7 mouse cellular contexts compared by ENCODE assay signal in the genomic region with DNA sequence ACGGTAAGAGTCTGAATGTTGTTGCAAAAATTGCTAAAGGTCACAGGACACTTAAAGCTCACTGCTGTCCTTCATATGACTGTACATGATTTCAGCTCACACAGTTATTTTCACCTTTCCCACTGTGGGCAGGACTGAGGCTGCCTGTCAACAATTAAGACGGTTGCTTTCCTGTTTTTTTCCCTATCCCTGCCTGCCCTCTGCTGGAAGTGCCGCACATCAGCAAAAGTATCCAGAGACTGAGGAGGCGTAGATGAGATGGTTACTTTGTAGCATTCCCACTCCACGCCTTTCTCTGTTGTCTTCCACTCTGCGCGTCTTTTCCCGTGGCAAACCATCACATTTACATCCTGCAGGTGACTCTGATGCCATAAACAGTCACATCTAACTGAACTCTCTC. TPM values are rescaled to one million over a fixed set of nuclear protein-coding genes. Genes with fewer than 3 reads are reported as not detected.
DNase-seq lines count a peak whose midpoint lies in the region; ATAC-seq and TF ChIP-seq lines count a peak whose summit lies in the region.

No protein-coding gene starts in this region.

- DNase-seq in thymus, adult 2 months = peak; percentile 44
- no peak for DNase-seq in thymus, adult 18-20 months
- peak; percentile 65 for DNase-seq in adrenal gland, adult 2 months
- peak; percentile 77 for DNase-seq in embryo, embryonic 10.5 days (ENCODE audit: low spot score)
- peak; percentile 77 for DNase-seq in hindbrain, postnatal 0 days (ENCODE audit: low spot score)
- DNase-seq in liver, embryonic 14.5 days (ENCODE audit: low read depth in 3 of 3, low spot score in 3 of 3) = no peak
- DNase-seq in right cerebral cortex, postnatal 4 days = peak; percentile 61

- no peak for TF ChIP-seq POLR2A in thymus, adult 2 months (IDR thresholded peaks at IDR 0.05; ENCODE audit: control insufficient read depth, extremely low read depth, insufficient read depth, low read length, poor library complexity)

- H3K36me3 ChIP-seq in thymus, adult 2 months (ENCODE audit: control insufficient read depth, insufficient read depth, low read length) = no peaks in the 10 kb centered on the region
- H3K36me3 ChIP-seq in hindbrain, postnatal 0 days (ENCODE audit: insufficient read depth, low read length) = no peaks in the 10 kb centered on the region
- no peaks in the 10 kb centered on the region for H3K36me3 ChIP-seq in liver, embryonic 14.5 days (replicated peaks; ENCODE audit: control insufficient read depth, insufficient read depth, low read depth)

- H3K27me3 ChIP-seq in thymus, adult 2 months (ENCODE audit: control insufficient read depth, insufficient read depth, low read length) = no peaks in the 10 kb centered on the region
- no peaks in the 10 kb centered on the region; the same call in 1 of the 2 replicates for H3K27me3 ChIP-seq in hindbrain, postnatal 0 days (ENCODE audit: insufficient read depth, low read length)
- H3K27me3 ChIP-seq in liver, embryonic 14.5 days (ENCODE audit: control insufficient read depth, insufficient read depth, low read length) = no peaks in the 10 kb centered on the region

- no peak for TF ChIP-seq EP300 in liver, embryonic 14.5 days (IDR thresholded peaks at IDR 0.05; ENCODE audit: low read depth)

- TF ChIP-seq CTCF in thymus, adult 2 months (IDR thresholded peaks at IDR 0.05; ENCODE audit: borderline replicate concordance, control insufficient read depth, extremely low read depth, insufficient read depth, low read length, poor library complexity) = no peak
- TF ChIP-seq CTCF in hindbrain, postnatal 0 days (IDR thresholded peaks at IDR 0.05; ENCODE audit: low read depth) = peak; percentile 95
- TF ChIP-seq CTCF in liver, embryonic 14.5 days (IDR thresholded peaks at IDR 0.05; ENCODE audit: low read depth) = peak; percentile 64

- no peak overlapping the region for H3K9ac ChIP-seq in hindbrain, postnatal 0 days (replicated peaks; ENCODE audit: low read length)
- H3K9ac ChIP-seq in liver, embryonic 14.5 days (replicated peaks) = no peak overlapping the region

- H3K9me3 ChIP-seq in hindbrain, postnatal 0 days (ENCODE audit: low read length) = no peaks in the 10 kb centered on the region
- H3K9me3 ChIP-seq in liver, embryonic 14.5 days (ENCODE audit: control insufficient read depth, low read length) = no peaks in the 10 kb centered on the region

- 40% methylated on average over 8 of the region's 8 CpGs for WGBS in thymus, adult 2 months
- 24% methylated on average over 8 of the region's 8 CpGs for WGBS in hindbrain, postnatal 0 days
- WGBS in liver, embryonic 14.5 days (ENCODE audit: insufficient replicate concordance) = 23% methylated on average over 8 of the region's 8 CpGs

- H3K4me2 ChIP-seq in hindbrain, postnatal 0 days (ENCODE audit: low read depth, low read length) = no peak overlapping the region
- H3K4me2 ChIP-seq in liver, embryonic 14.5 days (ENCODE audit: low read depth) = no peak overlapping the region

- peak; percentile 43; the same call in 1 of the 2 replicates for ATAC-seq in hindbrain, postnatal 0 days
- no peak for ATAC-seq in liver, embryonic 14.5 days (ENCODE audit: insufficient read depth)

- no peak overlapping the region for H3K4me3 ChIP-seq in thymus, adult 2 months (ENCODE audit: control insufficient read depth, insufficient read depth, low read length)
- no peak overlapping the region for H3K4me3 ChIP-seq in hindbrain, postnatal 0 days (ENCODE audit: low read length)
- H3K4me3 ChIP-seq in liver, embryonic 14.5 days (ENCODE audit: insufficient read depth in 1 of 2, low read depth in 2 of 2, low read length in 2 of 2) = no peak overlapping the region

- no peaks in the 10 kb centered on the region for H3K4me1 ChIP-seq in thymus, adult 2 months (replicated peaks; ENCODE audit: control insufficient read depth, insufficient read depth, low read length)
- no peaks in the 10 kb centered on the region for H3K4me1 ChIP-seq in hindbrain, postnatal 0 days (ENCODE audit: insufficient read depth, low read length)
- H3K4me1 ChIP-seq in liver, embryonic 14.5 days (replicated peaks; ENCODE audit: control insufficient read depth in 2 of 2, insufficient read depth in 2 of 2, low read length in 1 of 2) = no peaks in the 10 kb centered on the region

- H3K27ac ChIP-seq in thymus, adult 2 months (ENCODE audit: control insufficient read depth, insufficient read depth, low read length) = no peak overlapping the region
- H3K27ac ChIP-seq in hindbrain, postnatal 0 days = no peak overlapping the region
- H3K27ac ChIP-seq in liver, embryonic 14.5 days = no peak overlapping the region

RNA-seq across cellular contexts. Expression of a gene that starts 25.4 kb away (rescaled TPM):
- polyA plus RNA-seq in thymus, adult 2 months (2012; rRNA removed) = 8.3 and 9.2 TPM in 2 replicates
- total RNA-seq in adrenal gland, adult 2 months (2021) = 100 to 1,000 TPM; 109 to 271 TPM
- polyA plus RNA-seq in adrenal gland, adult 2 months (2012; rRNA removed) = 81.1 and 137 TPM in 2 replicates
- total RNA-seq in hindbrain, postnatal 0 days (2014; rRNA removed) = 55.2 and 104 TPM in 2 replicates
- 42.5 and 47.3 TPM in 2 replicates for polyA plus RNA-seq in hindbrain, postnatal 0 days (2015; fragmentation: Nextera tagmentation; extraction: Ambion mirVana)
- 3.3 and 4.2 TPM in 2 replicates for polyA plus RNA-seq in liver, embryonic 14.5 days (2012; rRNA removed)
- 2.2 and 3.4 TPM in 2 replicates for polyA plus RNA-seq in liver, embryonic 14.5 days (2014; fragmentation: Nextera tagmentation; extraction: Ambion mirVana)

Comparison
In these comparisons a context has a peak if more than half of its experiments do, and no peak if none do; other contexts are left out.
1. DNase-seq: peak in thymus, adult 2 months (single experiment), adrenal gland, adult 2 months (single experiment), embryo, embryonic 10.5 days (single experiment), hindbrain, postnatal 0 days (single experiment) and right cerebral cortex, postnatal 4 days (single experiment); none in thymus, adult 18-20 months (0 of 2) and liver, embryonic 14.5 days (0 of 3).